Mouse (Mus musculus) hindlimb bud, embryonic 11.5 days (tissue): ENCODE data around the gene Mapk8ip1.

Experiments
- DNase-seq: peaks from one replicate; pipeline ENCODE4 v3.0.0-alpha.2; 2012; ENCODE audit warnings: low read depth, low spot score; ENCODE audit errors: extremely low spot score

Gene Mapk8ip1

GRCm38 (mm10) chr2:92391703-92392317 is 9.3 kb downstream of the Mapk8ip1 start:
- no peak for DNase-seq

GRCm38 (mm10) chr2:92391116-92391515 is 9.9 kb downstream of the Mapk8ip1 start:
- DNase-seq, result no peak

- no peak for DNase-seq
Observed at GRCm38 (mm10) chr2:92390206-92390930, 10.7 kb downstream of the Mapk8ip1 start.

- DNase-seq, result no peak
Observed at GRCm38 (mm10) chr2:92389645-92390044, 11.4 kb downstream of the Mapk8ip1 start.

GRCm38 (mm10) chr2:92388891-92389641 is 12.0 kb downstream of the Mapk8ip1 start:
- DNase-seq, result peak; percentile 92

- DNase-seq, result no peak
Observed at GRCm38 (mm10) chr2:92388081-92388517, 13.0 kb downstream of the Mapk8ip1 start.

- no peak for DNase-seq
Observed at GRCm38 (mm10) chr2:92387646-92388045, 13.4 kb downstream of the Mapk8ip1 start.

GRCm38 (mm10) chr2:92386821-92387570 is 14.1 kb downstream of the Mapk8ip1 start:
- DNase-seq, result no peak

- DNase-seq, result no peak
Observed at GRCm38 (mm10) chr2:92385113-92386051, 15.7 kb downstream of the Mapk8ip1 start.

- no peak for DNase-seq
Observed at GRCm38 (mm10) chr2:92384101-92384500, 17.0 kb downstream of the Mapk8ip1 start.

GRCm38 (mm10) chr2:92382759-92383158 is 18.3 kb downstream of the Mapk8ip1 start:
- DNase-seq, result no peak

- no peak for DNase-seq
Observed at GRCm38 (mm10) chr2:92381901-92382588, 19.0 kb downstream of the Mapk8ip1 start, which contains the start of gene 1700029I15Rik. Gene 1700029I15Rik, plus strand, starts transcription at chr2:92382538.

GRCm38 (mm10) chr2:92381161-92381560 is 19.9 kb downstream of the Mapk8ip1 start:
- no peak for DNase-seq

- DNase-seq, result no peak
Observed at GRCm38 (mm10) chr2:92380495-92381050, 20.5 kb downstream of the Mapk8ip1 start.

GRCm38 (mm10) chr2:92379783-92380494 is 21.1 kb downstream of the Mapk8ip1 start:
- DNase-seq, result no peak

GRCm38 (mm10) chr2:92377320-92377719 is 23.7 kb downstream of the Mapk8ip1 start:
- DNase-seq, result no peak

- no peak for DNase-seq
Observed at GRCm38 (mm10) chr2:92376300-92376699, 24.8 kb downstream of the Mapk8ip1 start.

- DNase-seq, result no peak
Observed at GRCm38 (mm10) chr2:92375788-92376187, 25.3 kb downstream of the Mapk8ip1 start.
